Mouse (Mus musculus) right cerebral cortex, postnatal 4 days (tissue): ENCODE results near the gene Dcaf6.

Experiments
- DNase-seq: peaks from one replicate; pipeline ENCODE4 v3.0.0-alpha.2; 2022

Gene Dcaf6

DNA sequence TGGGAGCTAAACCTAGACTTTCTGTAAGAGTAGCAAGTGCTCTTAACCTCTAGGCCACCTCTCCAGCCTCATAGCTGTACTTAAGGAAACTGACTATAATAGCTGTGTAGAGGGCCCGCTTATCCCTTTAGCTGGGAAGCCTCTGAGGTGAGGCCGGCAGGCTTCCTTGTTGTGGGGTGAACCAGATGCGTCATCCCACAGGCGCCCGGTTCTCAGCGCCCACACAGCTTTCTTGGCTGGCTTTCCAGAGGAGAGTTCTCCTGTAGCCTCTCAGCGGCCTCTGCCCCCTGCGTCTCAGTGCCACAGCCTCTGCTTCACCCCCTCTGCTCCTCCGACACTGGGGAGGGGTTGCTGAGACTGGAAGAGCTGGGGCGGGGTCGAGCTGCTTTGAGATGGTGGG, 143.9 kb downstream of the Dcaf6 start:
- DNase-seq, result no peak

DNA sequence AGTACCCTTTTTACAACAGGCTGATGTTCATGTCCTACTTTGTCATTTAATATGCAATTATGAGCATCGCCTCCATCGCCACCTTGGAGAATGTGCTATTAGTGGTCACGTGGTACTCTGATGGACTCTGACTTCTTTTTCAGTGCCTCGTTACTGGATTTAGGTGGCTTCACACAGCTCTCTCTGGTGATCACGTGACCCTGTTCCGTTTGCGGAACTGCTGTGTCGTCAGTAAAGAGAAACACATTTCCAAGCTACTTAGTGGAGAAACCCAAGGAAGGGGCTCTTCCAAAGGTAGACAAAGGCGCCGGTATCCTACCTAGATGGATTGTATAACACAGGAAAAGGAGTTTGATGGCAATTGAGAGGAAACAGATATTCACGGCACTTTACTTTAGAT, 152.1 kb downstream of the Dcaf6 start:
- DNase-seq, result no peak

DNA sequence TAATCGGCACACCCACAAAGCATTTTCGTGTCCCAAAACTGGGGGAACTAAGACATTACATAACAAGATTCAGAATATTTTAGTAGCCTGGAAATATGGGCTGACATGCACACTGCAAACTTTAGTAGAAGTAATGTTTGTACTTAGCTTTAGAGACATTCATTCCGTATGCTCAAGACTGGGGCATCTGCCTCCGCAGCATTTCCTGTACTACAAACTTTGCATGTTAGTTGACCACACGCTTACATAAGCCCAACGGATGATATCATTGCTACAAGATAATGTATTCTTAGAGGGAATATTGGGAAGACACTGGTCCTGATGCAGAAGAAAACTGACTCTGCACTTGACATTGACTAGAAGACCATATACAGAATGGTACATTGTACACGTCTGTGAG, 155.9 kb downstream of the Dcaf6 start:
- no peak for DNase-seq

- DNase-seq, result no peak
Measured at GRCm38 (mm10) chr1:165303209-165303608, 157.1 kb downstream of the Dcaf6 start.

DNA sequence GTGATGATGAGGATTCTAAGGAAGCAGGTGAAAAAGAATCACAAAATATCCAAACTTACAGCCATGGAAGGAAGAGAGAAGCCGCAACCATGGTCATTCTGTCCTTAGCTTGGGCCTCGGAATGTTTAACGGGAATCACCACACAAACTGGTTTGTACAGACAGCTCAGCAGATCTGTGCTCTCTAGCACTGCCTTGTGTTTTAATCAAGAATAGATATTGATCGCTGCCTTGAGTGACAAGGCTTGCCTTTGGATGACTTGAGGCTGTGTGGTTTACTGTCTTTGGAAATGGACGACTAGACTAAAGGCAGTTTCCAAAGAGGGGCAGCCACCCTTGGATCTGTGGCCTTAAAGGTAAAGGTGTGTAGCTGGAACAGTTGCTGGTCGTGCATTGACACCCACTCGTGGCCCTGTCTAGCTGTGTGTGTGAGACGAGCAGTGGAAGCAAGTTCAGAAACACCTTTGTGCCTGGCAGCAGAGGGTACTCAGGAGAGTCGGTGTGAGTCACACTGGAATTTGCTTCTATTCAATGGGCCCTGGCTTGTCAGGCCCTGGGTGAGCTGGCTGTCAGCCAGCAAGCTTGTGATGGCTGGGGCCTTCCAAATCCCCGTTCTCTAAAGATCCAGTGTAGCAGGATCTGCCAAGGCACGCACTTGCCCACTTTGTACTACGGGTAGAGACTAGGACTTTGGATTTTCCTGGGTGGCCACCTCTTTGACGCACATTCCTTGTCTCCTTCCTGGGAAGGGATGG, 157.6 kb downstream of the Dcaf6 start:
- peak; percentile 52 for DNase-seq

DNA sequence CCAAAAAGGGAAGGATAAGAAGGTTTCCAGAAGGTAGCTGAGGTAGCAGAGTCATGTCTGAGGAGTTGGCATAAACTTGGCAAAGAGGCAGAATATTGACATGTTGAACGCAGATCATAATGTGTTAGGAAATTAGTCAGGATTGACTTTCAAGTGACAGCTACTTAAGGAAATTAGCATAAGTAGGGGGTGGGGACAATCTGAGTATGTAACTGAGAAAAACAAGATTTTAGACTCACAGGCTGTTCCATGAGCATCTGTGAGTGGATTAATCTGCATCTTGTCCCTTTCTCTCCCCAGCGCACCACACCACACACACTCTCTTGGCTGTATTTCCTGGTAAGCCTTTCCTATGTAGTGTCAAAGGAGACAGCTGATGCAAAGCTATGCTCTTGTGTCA, 158.7 kb downstream of the Dcaf6 start:
- no peak for DNase-seq

DNA sequence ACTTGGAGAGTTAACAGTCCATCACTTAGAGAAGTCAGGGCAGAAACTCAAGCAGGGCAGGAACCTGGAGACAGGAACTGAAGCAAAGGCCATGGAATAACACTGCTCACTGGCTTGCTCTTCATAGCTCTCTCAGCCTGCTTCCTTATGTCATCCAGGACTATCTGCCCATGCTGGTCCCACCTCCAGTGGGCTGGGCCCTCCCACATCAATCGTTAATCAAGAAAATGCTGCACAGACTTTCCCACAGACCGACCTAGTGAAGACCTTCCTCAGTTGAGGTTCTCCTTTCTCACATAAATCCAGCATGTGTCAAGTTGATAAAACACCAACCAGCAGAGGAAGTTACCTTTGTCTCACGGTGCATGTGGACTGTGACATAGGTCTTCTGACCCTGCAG, 159.2 kb downstream of the Dcaf6 start:
- DNase-seq, result no peak

GRCm38 (mm10) chr1:165295489-165295888, 164.8 kb downstream of the Dcaf6 start, which contains the start of gene Gpr161:
Gpr161 (plus strand) TSS chr1:165295789.
- DNase-seq, result no peak

GRCm38 (mm10) chr1:165291606-165292005, 168.7 kb downstream of the Dcaf6 start:
- no peak for DNase-seq

DNA sequence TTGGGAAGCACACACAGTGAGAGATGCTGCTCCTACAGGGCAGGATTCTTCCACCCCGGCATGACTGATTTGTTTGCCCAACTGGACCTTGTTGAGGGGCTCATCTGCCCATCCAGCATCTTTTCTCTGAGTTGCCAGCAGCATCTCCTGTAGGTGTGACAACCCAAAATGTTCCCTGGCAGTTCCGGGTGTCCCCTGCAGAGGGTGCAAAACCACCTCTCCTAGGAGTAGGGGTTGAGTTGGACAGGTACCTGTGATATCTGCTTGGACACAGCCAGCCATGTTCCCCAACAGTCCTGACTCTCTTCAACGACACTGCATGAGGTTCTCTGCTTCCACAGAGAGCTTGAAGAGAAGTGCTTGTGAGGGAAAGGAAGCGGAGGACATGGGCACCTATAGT, 170.4 kb downstream of the Dcaf6 start:
- no peak for DNase-seq

- no peak for DNase-seq
Measured at GRCm38 (mm10) chr1:165288165-165288564, 172.1 kb downstream of the Dcaf6 start.

- DNase-seq, result no peak
Measured at GRCm38 (mm10) chr1:165284096-165284495, 176.2 kb downstream of the Dcaf6 start.

GRCm38 (mm10) chr1:165282967-165283345, 177.3 kb downstream of the Dcaf6 start:
- no peak for DNase-seq

DNA sequence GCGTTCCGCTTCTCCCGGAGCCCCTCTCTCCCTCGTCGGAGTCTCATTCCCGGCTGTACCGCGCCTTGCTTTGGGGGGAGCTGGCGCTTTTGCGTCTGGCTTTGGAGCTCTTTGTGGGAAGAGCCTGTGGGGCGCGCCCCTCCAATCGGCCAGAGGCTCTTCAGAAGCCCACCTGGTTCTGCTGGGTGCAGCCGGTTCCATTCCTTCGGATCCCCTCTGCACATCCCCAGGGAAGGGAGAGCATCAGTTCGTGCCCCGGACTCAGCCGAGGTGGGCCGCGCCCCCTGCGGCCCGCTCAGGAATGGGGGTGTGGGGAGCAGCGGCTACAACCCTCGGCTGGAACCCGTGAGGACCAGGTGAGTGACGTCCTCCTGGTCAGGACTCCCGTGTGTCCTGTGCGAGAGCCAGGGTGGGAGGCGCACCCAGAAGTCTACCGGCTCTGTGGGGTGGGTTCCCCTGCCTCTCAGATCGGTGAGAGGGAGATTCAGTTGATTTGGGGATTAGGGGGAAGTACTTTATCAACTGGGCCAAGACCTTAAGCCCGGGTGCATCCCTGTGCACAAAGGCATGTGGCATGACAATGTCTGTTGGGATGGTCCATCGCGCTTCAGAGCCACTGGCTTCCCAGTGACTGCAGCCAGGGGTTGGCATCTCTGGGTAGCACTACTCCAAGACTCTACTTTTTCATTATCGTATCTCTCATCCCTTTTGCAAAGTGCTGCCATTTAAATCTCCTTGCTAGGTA, 177.9 kb downstream of the Dcaf6 start:
- DNase-seq, result peak; percentile 29

DNA sequence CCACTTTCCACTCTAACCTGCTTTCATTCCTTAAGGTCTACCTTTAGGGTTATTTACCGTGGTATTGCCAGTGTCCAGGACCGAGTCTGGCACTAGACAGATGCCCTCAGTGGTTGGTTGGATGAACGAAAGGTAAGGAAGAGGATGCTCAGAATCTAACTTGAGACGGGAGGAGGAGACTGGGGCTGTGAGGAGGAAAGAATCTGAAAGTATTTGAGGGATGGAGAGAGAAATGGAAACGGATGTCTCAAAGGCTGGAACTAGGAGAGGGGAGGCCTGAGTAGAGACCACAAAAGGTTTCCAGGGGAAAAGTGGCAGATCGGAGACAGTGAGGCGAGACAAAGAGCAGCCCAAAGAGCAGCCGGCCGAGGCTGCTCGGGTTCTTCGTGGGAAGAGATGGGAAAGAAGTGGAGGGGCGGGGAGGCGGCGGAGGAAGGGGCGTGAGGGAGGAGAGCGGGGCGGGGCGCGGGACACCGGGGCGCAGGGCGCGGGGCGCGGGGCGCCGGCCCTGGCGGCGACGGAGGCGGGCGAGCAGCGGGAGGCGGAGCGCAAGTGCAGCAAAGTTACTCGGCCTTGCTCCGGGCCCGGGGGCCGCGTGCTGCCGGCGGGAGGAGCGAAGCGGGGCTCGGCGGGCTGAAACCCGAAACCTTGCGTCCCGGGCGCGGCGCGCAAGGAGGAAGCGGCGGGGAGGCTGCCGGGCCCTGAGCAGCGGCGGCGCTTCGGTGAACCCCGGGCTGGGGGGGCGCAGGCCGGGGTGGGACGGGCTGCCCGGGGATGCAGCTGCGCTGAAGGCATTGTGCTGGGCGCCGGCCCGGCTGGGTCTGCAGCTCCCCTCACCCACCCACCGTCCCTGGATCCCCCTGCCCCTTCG, 178.7 kb downstream of the Dcaf6 start:
- peak; percentile 60 for DNase-seq

DNA sequence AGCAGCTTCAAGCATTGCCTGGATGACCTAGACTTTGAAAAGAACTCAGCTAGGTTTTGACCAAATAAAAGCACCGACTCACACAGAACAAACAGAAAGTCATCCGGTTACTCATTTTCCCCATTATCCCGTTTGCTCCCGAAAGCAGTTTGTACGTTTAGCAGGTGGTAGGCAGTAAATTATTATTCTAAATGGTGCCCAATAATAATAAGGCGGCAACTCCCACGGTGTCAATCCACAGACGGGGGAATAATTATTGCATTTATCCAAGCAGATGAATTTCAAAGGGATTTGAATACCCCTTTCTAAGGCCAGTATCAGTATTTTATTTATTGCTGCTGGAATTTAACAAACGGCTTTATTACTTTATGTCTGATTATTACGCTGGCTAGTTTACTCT, 179.5 kb downstream of the Dcaf6 start:
- no peak for DNase-seq
